Mouse (Mus musculus) layer of hippocampus, adult 11-12 months (tissue): ENCODE data around the gene Slc9a1.
A peak's percentile ranks its signal among the peaks of the same experiment; 100 is the strongest.

Source experiments
- DNase-seq: peaks from one replicate; pipeline ENCODE4 v3.0.0; 2022; ENCODE audit warnings: low spot score

Gene Slc9a1

GRCm38 (mm10) chr4:133403611-133404228 lies 34.2 kb downstream of the Slc9a1 start:
- DNase-seq, result no peak

GRCm38 (mm10) chr4:133404256-133404655 lies 34.8 kb downstream of the Slc9a1 start:
- no peak for DNase-seq

GRCm38 (mm10) chr4:133406313-133407056 lies 37.0 kb downstream of the Slc9a1 start:
- no peak for DNase-seq

- DNase-seq, result no peak
Measured at GRCm38 (mm10) chr4:133407114-133407787, 37.7 kb downstream of the Slc9a1 start.

GRCm38 (mm10) chr4:133408006-133408405 lies 38.5 kb downstream of the Slc9a1 start:
- no peak for DNase-seq

- no peak for DNase-seq
Measured at GRCm38 (mm10) chr4:133410994-133411393, 41.5 kb downstream of the Slc9a1 start.

GRCm38 (mm10) chr4:133412096-133412495 lies 42.6 kb downstream of the Slc9a1 start:
- DNase-seq, result no peak

GRCm38 (mm10) chr4:133412575-133413540 lies 43.4 kb downstream of the Slc9a1 start:
- DNase-seq, result no peak

GRCm38 (mm10) chr4:133413617-133414016 lies 44.1 kb downstream of the Slc9a1 start:
- no peak for DNase-seq

GRCm38 (mm10) chr4:133414920-133415319 lies 45.4 kb downstream of the Slc9a1 start:
- no peak for DNase-seq

GRCm38 (mm10) chr4:133419312-133420004 lies 50.0 kb downstream of the Slc9a1 start:
- peak; percentile 66 for DNase-seq

- DNase-seq, result no peak
Measured at GRCm38 (mm10) chr4:133421989-133422388, 52.5 kb downstream of the Slc9a1 start.

- no peak for DNase-seq
Measured at GRCm38 (mm10) chr4:133422601-133423000, 53.1 kb downstream of the Slc9a1 start.

- DNase-seq, result peak; percentile 52
Measured at GRCm38 (mm10) chr4:133423108-133423507, 53.6 kb downstream of the Slc9a1 start.

GRCm38 (mm10) chr4:133423691-133424090 lies 54.2 kb downstream of the Slc9a1 start:
- no peak for DNase-seq

- peak; percentile 75 for DNase-seq
Measured at GRCm38 (mm10) chr4:133424100-133424499, 54.6 kb downstream of the Slc9a1 start.

- no peak for DNase-seq
Measured at GRCm38 (mm10) chr4:133426141-133426540, 56.6 kb downstream of the Slc9a1 start.

GRCm38 (mm10) chr4:133431508-133431907 lies 62.0 kb downstream of the Slc9a1 start:
- no peak for DNase-seq

- DNase-seq, result peak; percentile 73
Measured at GRCm38 (mm10) chr4:133432560-133433171, 63.2 kb downstream of the Slc9a1 start.

- no peak for DNase-seq
Measured at GRCm38 (mm10) chr4:133435921-133436320, 66.4 kb downstream of the Slc9a1 start.
